Mouse (Mus musculus) left cerebral cortex, adult 8-10 months (tissue): ENCODE measurements around the gene Htr6. TPM values are rescaled to one million over a fixed set of nuclear protein-coding genes. Genes with fewer than 3 reads are reported as not detected.
A peak's percentile ranks its signal among the peaks of the same experiment; 100 is the strongest.

Source experiments
- DNase-seq, 2 experiments: peaks; one replicate each; pipeline ENCODE4 v3.0.0; 2022; ENCODE audit warnings: low spot score in 2 of 2
- total RNA-seq, 4 experiments: library from RNA; stranded (reverse); gene quantifications; 2 replicates each; pipeline ENCODE4 v1.2.4; 2022

Htr6 gene
- total RNA-seq, 4 experiments from 2014 or later, result 6.2 to 8.0 (median 7.4) TPM

DNA sequence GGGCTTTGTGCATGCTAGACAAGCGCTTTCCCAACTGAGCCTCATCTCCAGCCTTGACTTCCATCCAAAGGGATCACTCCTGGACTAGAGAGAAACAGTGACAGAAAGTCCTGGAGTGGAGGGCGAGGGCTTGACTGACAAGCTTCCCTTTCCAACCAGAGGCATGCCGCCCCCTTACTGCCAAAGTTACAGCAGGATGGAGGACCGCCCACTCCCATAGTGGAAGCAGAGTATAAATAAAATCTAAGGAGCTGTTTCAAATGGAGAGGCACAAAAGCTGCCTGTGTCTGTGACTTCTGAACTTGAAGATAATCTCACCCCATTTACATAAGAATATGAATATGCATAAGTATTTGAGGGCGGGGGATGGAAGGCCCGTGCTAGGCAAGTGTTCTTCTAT, 26.9 kb downstream of the Htr6 start:
- no peak for DNase-seq

DNA sequence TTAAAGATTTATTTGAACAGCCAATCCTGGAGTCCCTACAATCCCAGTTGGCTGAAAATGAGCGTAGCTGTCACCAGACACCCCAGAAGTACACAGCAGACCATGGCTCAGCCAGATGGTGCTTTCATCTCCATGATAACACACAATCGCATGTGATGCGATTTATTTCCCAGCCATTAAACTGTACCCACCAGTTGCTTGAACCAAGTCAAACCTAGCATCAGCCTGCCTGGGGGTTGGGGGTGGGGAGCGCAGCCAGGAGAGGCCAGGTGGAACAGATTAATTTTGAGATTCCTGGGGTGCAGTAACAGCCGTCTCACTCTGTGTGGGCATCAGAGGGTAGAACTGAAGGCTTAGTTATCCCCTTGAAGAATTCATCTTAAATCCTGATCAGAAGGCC, 29.0 kb downstream of the Htr6 start:
- no peak for DNase-seq

DNA sequence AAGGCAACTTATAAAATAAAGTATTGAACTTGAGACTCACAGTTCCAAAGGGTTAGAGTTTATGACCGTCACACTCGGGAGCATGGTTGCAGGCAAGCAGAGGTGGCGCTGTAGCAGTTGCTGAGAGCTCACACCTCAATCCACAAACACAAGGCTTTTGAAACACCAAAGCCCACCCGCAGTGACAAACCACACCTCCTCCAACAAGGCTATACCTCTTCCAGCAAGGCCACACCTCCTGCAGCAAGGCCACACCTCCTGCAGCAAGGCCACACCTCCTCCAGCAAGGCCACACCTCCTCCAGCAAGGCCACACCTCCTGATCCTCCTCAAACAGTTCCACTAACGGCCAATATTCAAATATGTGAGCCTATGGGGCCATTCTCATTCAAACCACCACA, 30.8 kb downstream of the Htr6 start:
- no peak for DNase-seq

DNA sequence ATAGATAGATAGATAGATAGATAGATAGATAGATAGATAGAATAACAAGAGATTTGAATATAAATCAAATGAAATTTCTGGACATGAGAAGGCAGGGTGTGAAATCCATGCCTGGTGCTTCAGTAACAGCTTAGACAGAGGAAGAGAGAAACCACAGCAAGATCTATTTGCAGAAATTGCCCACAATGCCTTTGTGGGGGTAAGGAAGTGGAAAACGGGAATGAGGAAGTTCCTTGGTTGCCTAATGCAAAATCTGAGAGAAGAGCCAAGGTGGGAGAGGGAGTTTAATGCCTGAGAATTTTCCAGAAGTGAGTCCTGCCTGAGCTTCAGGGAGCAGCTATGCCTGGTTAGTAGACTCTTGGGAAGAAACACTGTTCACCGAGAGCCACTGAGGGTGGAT, 31.8 kb downstream of the Htr6 start:
- DNase-seq, result no peak

DNA sequence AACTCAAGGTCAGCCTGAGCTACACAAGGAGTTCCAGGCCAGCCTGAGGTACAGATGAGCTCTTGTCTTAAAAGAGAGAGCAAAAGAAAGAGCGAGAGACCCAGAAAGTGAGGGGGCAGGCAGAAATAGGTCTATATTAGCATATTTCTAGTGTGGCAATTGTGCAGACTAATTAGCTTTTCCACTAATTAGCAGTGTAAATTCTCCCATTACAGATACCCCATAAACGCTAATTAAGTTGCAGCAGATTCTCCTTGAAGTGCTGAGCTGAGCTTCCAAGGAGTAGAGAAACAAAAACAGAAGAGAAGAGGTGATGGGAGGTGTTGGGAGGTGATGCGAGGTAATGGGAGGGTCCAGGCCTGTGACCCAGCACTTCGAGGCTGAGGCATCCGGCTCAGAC, 32.8 kb downstream of the Htr6 start:
- DNase-seq, result no peak

DNA sequence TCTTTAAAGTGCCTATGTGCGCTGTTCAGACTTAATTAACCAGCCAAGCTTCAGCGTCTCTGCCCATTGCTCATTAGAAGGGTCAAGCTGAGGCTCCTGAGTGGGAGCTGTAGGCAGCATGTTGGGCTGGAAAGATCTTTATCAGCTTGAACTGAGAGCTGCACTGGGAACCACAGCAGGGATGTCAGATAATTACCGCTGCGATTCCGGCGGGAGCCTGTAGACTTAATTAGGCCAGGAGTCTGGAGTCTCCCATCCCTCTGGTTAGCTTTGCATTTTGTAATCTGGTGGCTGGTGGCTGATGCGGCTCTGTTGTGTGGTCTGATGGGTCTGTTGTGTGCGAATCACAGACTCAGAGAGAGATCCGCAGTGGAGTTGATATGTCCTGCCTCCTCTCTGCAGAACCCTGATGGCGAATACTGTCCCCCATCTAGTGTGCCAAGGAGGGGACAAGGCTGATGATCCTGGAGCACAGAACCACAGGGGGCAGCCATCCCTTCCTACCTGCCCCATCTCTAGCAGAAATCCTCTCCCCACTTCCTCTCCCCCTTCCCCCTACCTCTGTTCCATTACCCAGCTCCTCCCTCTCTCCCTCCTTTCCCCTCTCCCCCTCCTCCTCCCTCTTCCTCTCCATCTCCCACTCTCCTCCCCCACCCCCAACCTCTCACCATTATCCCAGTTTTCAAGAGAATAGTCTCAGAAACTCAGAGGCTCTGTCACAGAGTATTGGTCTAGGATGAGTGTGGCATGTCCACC, 35.1 kb downstream of the Htr6 start:
- no peak for DNase-seq

DNA sequence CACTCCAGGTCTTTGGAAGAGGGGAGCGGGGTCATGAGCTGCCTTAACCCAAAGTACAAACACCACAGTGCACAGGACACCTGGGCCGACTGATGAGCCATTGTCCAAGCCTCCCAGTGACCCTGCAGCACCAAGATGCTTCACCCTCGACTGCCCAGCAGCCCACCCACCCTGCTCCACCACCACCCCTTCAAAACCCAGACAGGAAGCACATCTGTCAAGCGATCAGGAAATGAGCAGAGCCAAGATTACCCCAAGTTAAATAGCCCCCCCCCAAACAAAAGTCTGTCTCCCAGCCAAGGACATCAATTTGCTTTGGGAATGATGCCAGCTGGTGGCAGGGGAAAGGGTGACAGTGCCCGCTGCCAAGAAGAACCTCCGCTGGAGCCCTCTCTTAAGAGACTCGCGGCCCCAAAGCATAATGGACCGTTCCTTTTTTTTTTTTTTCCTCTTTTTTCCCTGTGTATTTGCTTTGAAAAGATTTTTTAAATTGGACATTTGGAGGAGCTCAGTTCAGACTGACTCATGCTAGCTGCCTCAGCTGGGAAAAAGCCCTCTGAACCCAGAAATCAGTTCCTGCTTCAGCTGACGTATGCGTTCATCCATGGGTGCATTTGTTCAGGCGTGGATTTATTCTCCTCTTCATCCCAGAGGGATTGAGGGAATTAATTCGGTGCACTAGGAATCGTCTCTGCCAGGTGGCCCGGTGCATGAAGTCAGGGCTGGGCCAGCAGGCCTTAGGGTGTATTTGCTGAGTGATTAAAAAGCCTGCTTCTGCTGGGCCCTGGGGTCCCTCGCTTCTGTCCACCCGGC, 37.4 kb downstream of the Htr6 start:
- DNase-seq, result no peak

DNA sequence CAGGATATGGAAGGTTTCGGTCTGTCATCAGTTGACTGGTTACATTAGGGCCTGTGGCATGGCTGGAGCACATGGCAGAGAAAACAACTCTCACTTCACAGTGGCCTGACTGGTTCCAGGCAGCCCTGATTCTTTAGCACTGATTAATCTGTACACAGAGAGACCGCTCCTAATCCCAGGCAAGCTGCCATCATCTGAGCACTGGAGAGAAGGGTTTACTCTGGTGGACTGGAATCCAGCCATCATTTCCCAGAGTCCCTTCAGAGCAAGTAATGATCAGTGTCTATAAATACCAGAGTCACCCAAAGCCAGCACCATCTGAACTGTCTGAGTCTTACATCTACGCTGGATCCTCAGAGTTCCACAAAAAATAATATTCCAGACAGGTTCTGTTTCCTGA, 39.6 kb downstream of the Htr6 start:
- DNase-seq, result no peak

DNA sequence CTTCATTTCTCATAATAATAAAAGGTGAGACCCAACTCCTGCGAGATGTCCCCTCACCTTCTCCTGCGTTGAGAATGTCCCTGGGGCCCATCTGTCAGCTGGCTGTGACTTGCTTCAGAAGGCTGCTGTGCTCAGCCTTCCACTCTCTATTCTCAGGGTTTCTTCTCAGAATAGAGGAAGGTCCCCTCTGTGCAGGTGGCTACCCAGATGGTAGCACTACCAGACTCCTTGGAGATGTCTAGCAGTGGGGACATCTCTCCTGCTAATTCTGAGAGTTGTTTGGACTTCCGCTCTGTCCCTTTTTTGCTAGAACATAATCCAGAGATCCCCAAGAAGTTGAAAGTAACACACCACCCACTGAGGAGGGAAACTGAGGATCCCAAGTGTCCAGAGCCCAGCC, 40.4 kb downstream of the Htr6 start:
- DNase-seq, result no peak

DNA sequence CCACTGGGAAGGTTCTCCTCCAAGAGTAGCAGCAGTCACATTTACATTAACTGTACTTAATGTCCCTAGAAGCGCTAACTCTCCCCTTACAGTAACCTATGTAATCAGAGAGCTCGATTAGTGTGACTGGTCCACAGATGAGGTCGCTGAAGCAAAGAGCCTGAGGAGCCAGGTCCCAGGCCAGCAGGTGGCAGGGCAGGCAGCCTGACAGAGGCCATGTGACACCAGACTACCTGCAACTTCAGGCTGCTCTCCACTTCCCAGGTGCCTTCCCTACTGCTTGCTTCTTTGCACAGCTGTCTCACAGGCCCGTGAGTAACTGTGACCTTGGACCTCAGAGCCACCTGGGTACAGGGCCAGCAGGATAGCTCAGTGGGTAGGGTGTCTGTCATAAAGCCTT, 40.8 kb downstream of the Htr6 start:
- DNase-seq, result no peak

DNA sequence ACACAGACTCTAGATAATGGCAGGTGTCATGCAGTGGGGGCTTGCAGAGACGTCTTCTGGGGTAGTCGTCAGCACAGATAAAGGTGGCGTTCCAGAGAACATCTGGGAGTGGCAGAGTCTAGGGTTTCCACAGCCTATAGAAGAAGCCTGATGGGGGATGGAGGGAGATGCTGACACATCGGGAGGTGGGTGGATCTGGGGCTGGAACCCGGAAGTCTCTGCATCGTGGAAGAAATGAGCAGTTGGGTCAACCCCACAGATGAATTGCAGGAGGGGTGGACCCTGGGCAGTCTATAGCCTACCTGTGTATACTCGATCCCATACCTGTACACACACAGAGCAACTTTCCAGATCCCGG, 41.4 kb downstream of the Htr6 start:
- DNase-seq, result no peak

DNA sequence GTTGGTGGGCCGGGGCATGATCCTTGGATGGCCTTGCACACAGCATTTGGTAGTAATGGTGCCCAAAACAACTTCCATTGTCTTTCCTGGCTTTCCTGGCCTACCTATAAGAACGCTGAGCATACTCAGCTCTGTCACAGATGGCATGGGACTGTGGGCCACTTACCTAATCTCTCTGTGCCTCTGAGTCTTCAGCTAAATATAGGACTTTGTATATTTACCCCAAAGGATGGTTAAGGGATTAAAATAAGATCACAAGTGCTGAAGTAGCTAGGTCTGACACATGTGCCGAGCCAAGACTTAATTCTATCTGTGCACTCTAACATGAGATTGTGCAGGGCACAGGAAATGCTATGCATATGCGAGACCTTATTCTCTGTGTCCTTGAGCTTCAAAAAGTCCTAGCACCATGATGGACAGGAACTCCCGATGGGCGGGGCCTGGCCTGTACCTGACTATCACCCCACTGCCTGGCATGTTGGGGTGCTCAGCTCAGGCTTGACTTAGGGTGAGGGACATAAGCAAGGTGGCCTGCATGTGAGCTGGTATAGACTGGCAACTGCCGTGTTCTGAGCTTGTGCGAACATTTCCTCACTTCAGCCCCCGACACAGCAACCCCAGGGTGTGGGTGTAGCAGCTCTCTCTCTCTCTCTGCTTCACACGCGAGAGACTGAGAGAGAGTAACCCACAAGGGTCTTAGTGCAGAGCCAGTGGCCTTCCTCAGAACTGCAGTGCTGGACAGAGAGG, 41.9 kb downstream of the Htr6 start:
- no peak for DNase-seq

DNA sequence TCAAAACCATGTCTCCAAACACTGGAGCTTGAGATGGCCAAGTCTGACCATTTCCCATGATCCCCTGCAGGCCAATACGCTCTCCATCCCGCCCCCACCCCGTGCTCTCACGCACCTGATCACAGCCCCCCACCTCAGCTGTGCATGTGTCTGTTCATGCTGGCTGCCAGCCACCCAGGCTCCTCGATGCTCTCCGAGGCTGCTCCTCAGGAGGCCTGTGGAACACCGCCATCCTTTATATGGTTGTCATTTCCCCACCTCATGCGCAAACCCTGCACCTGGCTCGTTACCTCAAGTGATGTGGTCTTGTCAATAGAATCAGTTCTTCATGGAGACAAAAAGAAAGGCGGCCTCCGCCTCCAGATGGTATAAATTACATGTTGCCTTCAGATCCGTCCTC, 42.8 kb downstream of the Htr6 start:
- no peak for DNase-seq

DNA sequence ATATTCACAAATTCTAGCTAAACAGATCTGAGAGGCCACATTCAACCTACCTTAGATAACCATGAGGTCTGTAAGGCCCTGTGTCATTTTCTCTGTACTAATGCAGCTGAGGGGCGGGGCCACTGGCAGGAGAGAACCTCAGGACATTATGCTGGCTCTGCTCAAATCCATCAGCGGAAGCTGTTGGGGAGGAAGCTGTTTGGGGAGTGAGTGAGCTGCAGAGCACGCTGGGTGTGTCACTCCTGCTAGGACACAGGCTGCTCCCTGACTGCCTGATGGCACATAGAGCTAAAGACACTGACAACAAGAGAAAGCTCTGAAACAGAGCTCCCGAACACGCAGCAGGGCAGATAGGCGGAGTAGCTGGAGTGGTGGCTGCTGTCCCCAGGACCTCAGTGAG, 44.7 kb downstream of the Htr6 start:
- DNase-seq, result no peak

DNA sequence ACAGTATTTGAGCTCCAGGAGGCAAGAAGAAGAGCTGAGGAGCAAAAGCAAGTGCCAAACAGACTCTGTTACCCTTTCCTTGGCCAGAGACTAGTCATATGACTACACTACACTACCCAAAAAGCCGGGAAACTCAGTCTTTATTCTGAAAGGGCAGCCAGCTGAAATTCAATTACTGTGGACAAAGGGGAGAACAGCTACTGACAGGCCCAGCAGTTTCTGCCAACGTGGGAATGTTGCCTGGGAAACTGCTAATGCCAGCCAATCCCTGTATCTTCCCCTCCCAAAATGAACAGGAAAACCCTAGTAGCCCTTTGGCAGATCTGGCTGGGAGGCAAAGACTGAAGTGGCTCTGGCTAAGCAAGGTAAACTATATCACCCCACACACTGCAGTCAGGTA, 51.0 kb downstream of the Htr6 start:
- DNase-seq, result peak in 1 of 2 experiments; percentile 63

DNA sequence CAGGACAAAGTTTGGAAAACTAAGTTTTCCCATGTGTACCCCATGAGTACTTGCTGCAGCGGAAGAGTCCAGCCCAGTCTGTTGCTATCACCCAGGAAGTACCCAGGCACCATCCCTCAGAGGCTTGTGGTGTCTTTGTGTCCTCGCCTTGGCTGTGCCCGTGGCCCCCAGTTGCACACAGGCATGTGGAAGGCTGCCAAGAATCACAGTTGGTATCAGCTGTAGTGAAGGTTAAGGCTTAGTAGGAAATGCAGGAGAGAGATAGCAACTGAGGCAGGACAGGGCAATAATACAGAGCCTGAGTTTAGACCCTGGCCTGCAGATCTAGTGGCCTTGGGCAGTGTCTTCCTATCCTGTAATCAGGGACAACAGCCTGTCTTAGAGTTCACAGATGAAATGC, 55.0 kb downstream of the Htr6 start:
- no peak for DNase-seq

DNA sequence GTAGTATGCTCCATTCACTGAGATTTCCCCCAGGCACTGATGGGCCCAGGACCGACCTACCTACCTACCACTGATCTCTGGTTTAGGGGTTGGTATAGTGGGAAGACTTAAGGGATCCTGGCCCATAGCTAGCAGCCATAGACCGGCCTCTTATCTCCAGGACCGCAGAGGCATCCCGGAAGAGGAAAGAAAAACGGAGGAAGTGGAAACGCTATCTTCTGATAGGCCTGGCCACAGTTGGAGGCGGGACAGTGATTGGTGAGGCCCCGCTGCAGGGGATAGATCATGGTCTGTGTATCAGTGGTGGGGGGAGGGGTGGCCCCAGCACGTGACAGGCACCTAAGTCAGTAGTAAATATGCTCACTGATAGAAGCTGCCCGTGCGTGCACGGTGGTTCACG, 56.0 kb downstream of the Htr6 start:
- no peak for DNase-seq

DNA sequence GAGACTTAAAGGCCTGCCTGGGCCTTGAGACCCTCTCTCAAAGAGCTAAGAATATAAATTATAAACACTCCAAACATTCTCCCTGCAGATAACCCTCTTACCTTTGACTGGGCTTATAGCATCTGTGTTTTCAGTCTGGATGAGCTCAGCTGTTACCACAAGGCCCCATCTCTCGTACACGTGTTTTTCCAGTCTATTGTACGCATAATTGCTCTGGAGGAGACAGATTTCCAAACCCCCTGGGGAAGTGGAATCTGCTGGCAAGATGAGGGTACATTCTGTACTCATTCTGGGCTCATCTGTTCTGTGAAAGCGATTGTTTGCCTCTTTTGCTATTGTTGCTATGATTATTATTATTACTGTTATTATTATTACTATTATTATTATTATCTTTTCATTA, 56.4 kb downstream of the Htr6 start:
- no peak for DNase-seq

DNA sequence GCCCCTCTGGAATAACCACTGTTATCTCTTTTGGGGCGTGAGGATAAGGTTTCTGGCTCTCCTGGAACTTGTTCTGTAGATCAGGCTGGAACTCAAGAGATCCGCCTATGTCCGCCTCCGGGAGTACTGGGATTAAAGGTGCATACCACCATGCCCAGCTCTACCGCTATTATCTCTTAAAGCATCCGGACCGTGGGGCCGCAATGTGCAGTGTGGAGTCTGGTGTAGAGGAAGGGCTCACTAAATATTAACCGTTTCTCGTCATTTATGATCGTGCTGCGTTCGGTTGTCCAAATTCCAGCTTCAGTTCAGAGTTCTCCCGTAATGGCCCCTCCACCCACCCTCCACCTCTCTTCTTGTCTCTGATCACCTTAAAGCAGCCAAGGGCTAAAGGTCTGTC, 57.0 kb downstream of the Htr6 start:
- no peak for DNase-seq

DNA sequence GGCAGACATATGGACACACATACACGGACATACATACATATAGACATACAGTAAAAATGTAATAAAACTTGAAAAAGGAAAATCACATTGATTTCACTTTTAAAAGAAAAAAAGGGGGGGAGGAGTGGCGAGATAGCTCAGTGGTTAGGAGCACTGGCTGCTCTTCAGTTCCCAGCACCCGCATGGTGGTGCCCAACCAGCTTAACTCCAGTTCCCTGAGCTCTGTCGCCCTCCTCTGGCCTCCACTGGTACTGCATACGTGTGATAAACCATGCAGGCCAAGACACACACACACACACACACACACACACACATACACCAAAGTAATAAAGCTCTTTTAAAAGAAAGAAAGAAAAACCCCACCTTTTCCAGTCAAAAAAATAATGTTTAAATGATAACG, 60.6 kb downstream of the Htr6 start:
- no peak for DNase-seq

DNA sequence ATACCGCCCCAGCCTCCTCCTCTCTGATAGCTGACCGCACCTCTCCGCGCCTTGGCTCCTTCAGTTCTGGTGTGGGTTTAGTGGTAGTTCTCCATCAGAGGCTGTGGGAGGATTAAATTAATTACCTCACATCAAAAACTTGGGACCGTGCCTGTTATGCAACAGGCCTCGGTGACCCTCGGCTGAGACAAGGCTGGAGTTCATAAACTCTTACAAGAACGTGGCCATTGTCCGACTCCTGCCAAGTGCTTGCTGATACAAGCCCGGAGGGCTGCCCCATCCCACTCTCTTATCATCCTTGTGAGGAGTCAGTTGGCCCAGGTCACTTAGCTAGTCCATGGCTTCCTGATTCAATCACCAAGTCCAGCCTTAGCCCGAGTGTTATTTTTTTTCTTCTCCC, 62.1 kb downstream of the Htr6 start:
- DNase-seq, result no peak

DNA sequence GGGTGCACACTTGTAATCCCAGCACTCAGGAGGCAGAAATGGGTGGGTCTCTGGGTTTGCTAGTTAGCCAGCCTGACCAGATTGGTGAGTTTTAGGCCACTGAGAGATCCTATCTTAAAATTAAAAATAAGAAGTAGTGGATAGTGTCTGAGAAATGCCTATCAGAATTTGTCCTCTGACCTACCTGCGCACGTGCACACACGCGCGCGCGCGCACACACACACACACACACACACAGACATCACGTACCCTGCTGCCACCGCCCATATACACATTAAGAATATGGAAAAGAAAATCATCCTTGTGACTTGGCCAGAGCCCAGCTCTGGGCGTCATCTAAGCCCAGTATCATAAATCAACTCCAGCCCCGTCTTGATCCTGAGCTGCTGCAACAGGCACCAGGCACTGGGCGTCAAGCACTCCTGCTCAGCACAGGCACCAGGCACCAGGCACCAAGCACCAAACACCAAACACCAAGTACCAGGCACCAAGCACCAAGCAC, 64.1 kb downstream of the Htr6 start:
- no peak for DNase-seq
